Mouse (Mus musculus) CH12.LX (cell line): ENCODE measurements at regions not wholly inside any gene's neighbourhood (a gene's known extent, or its start where the extent isn't known, plus 50 kb on each side); places are given as distances from the start of the nearest gene placed in this dataset.

Source experiments
- DNase-seq: peaks from one replicate; pipeline ENCODE4 v3.0.0-alpha.2; 2013; ENCODE audit errors: extremely low read depth
- H3K27ac ChIP-seq: 2 replicates; pipeline ENCODE4 v1.5.1; 2012; ENCODE audit warnings: low read depth, mild to moderate bottlenecking, control low read depth, moderate library complexity; ENCODE audit not compliant: insufficient read depth
- H3K27me3 ChIP-seq: replicated peaks from 2 replicates; pipeline ENCODE3; 2012; ENCODE audit warnings: inconsistent platforms
- H3K36me3 ChIP-seq, 2 experiments: replicated peaks in 1 of 2; 2 replicates each; pipeline versions ENCODE3 to v1.6.1; 2012; ENCODE audit warnings: inconsistent platforms in 1 of 2, low read length in 1 of 2, mild to moderate bottlenecking in 1 of 2, mixed read lengths in 1 of 2, moderate library complexity in 1 of 2; ENCODE audit not compliant: control insufficient read depth in 1 of 2, insufficient read depth in 1 of 2
- H3K4me1 ChIP-seq, 2 experiments: 2 replicates each; pipeline ENCODE4 v1.6.1; 2012; ENCODE audit warnings: inconsistent platforms in 1 of 2, moderate library complexity in 1 of 2; ENCODE audit not compliant: insufficient read depth in 2 of 2, control insufficient read depth in 1 of 2
- H3K4me2 ChIP-seq: 2 replicates; pipeline ENCODE4 v1.6.1; 2012; ENCODE audit warnings: low read depth, mild to moderate bottlenecking, control low read depth; ENCODE audit not compliant: poor library complexity, insufficient read depth, severe bottlenecking
- H3K4me3 ChIP-seq, 3 experiments: fragments of 150-350 bp in 1 of 3; sonication (generic) in 1 of 3; replicated peaks in 1 of 3; 2 replicates each; pipeline versions ENCODE3 to v1.5.1; 2011 to 2012; ENCODE audit warnings: low read depth in 2 of 3, low read length in 2 of 3, mild to moderate bottlenecking in 2 of 3, moderate library complexity in 2 of 3, control low read depth in 1 of 3, improper control_type of control experiment in 1 of 3, inconsistent platforms in 1 of 3, mixed read lengths in 1 of 3; ENCODE audit not compliant: poor library complexity in 1 of 3
- H3K79me2 ChIP-seq: replicated peaks from 2 replicates; pipeline ENCODE4 v1.6.1; 2012; ENCODE audit warnings: mild to moderate bottlenecking, moderate library complexity; ENCODE audit not compliant: control insufficient read depth, poor library complexity, insufficient read depth, severe bottlenecking; ENCODE audit errors: extremely low read depth
- H3K9ac ChIP-seq: 2 replicates; pipeline ENCODE4 v1.6.1; 2012; ENCODE audit warnings: low read depth, mild to moderate bottlenecking, control low read depth, moderate library complexity; ENCODE audit not compliant: insufficient read depth
- H3K9me3 ChIP-seq: replicated peaks from 2 replicates; pipeline ENCODE3; 2012; ENCODE audit warnings: low read length, inconsistent platforms, mixed read lengths
- BHLHE40 ChIP-seq: IDR thresholded peaks from 2 replicates; pipeline ENCODE4 v1.6.1; 2011; ENCODE audit warnings: mild to moderate bottlenecking, low read depth, low read length, improper control_type of control experiment
- CHD1 ChIP-seq: IDR thresholded peaks from 2 replicates; pipeline ENCODE4 v1.6.1; 2012; ENCODE audit warnings: low read depth, low read length, improper control_type of control experiment, inconsistent platforms
- CHD2 ChIP-seq: IDR thresholded peaks from 2 replicates; pipeline ENCODE4 v1.6.1; 2011; ENCODE audit warnings: low read length, improper control_type of control experiment
- CTCF ChIP-seq, 2 experiments: IDR thresholded peaks in 1 of 2; conservative IDR thresholded peaks in 1 of 2; 2 replicates each; pipeline ENCODE4 v1.5.1; 2011 to 2012; ENCODE audit warnings: low read depth in 2 of 2, low read length in 2 of 2, improper control_type of control experiment in 1 of 2, inconsistent platforms in 1 of 2, mild to moderate bottlenecking in 1 of 2, moderate library complexity in 1 of 2
- E2F4 ChIP-seq: IDR thresholded peaks from 2 replicates; pipeline ENCODE4 v1.6.1; 2011; ENCODE audit warnings: low read depth, low read length, improper control_type of control experiment; ENCODE audit not compliant: insufficient replicate concordance
- ELF1 ChIP-seq: IDR thresholded peaks from 2 replicates; pipeline ENCODE4 v1.6.1; 2014; ENCODE audit warnings: low read depth, mild to moderate bottlenecking, inconsistent platforms, low read length, improper control_type of control experiment
- EP300 ChIP-seq: IDR thresholded peaks from 2 replicates; pipeline ENCODE4 v1.6.1; 2011; ENCODE audit warnings: low read length, improper control_type of control experiment
- ETS1 ChIP-seq: conservative IDR thresholded peaks from 2 replicates; pipeline ENCODE4 v1.6.1; 2012; ENCODE audit warnings: low read depth, mild to moderate bottlenecking, inconsistent platforms, low read length, improper control_type of control experiment, moderate library complexity
- GABPA ChIP-seq: IDR thresholded peaks from 2 replicates; pipeline ENCODE4 v1.6.1; 2012; ENCODE audit warnings: low read depth, low read length, improper control_type of control experiment, inconsistent platforms; ENCODE audit not compliant: insufficient replicate concordance
- HCFC1 ChIP-seq: IDR thresholded peaks from 2 replicates; pipeline ENCODE4 v1.6.1; 2012; ENCODE audit warnings: low read depth, mild to moderate bottlenecking, inconsistent platforms, low read length, improper control_type of control experiment
- IRF4 ChIP-seq: IDR thresholded peaks from 2 replicates; pipeline ENCODE4 v1.6.1; 2014; ENCODE audit warnings: low read depth, mild to moderate bottlenecking, inconsistent platforms, low read length, improper control_type of control experiment
- KAT2A ChIP-seq: IDR thresholded peaks from 2 replicates; pipeline ENCODE4 v1.6.1; 2012; ENCODE audit warnings: low read length, improper control_type of control experiment, inconsistent platforms; ENCODE audit not compliant: insufficient replicate concordance
- MAX ChIP-seq: IDR thresholded peaks from 2 replicates; pipeline ENCODE4 v1.6.1; 2011; ENCODE audit warnings: low read length, improper control_type of control experiment
- MAZ ChIP-seq: IDR thresholded peaks from 2 replicates; pipeline ENCODE4 v1.6.1; 2012; ENCODE audit warnings: low read depth, mild to moderate bottlenecking, inconsistent platforms, low read length, improper control_type of control experiment, moderate library complexity
- MEF2A ChIP-seq: IDR thresholded peaks from 2 replicates; pipeline ENCODE4 v1.6.1; 2014; ENCODE audit warnings: low read depth, mild to moderate bottlenecking, inconsistent platforms, low read length, improper control_type of control experiment, borderline replicate concordance
- MXI1 ChIP-seq: IDR thresholded peaks from 2 replicates; pipeline ENCODE4 v1.6.1; 2011; ENCODE audit warnings: mild to moderate bottlenecking, low read depth, low read length, improper control_type of control experiment
- NRF1 ChIP-seq: IDR thresholded peaks from 2 replicates; pipeline ENCODE4 v1.6.1; 2014; ENCODE audit warnings: low read depth, mild to moderate bottlenecking, inconsistent platforms, low read length, improper control_type of control experiment, moderate library complexity
- PAX5 ChIP-seq: IDR thresholded peaks from 2 replicates; pipeline ENCODE4 v1.6.1; 2012; ENCODE audit warnings: low read length, inconsistent platforms, mixed read lengths
- POLR2AphosphoS2 ChIP-seq: IDR thresholded peaks from 2 replicates; pipeline ENCODE4 v1.6.1; 2011; ENCODE audit warnings: low read depth, low read length, improper control_type of control experiment
- RAD21 ChIP-seq: IDR thresholded peaks from 2 replicates; pipeline ENCODE4 v1.6.1; 2011; ENCODE audit warnings: low read depth, mild to moderate bottlenecking, low read length, improper control_type of control experiment, moderate library complexity
- RCOR1 ChIP-seq: conservative IDR thresholded peaks from 2 replicates; pipeline ENCODE4 v1.6.1; 2012; ENCODE audit warnings: low read depth, mild to moderate bottlenecking, inconsistent platforms, low read length, improper control_type of control experiment
- UBTF ChIP-seq: IDR thresholded peaks from 2 replicates; pipeline ENCODE4 v1.6.1; 2012; ENCODE audit warnings: low read depth, mild to moderate bottlenecking, inconsistent platforms, low read length, improper control_type of control experiment, moderate library complexity
- USF1 ChIP-seq: IDR thresholded peaks from 2 replicates; pipeline ENCODE4 v1.6.1; 2014; ENCODE audit warnings: low read depth, mild to moderate bottlenecking, inconsistent platforms, low read length, improper control_type of control experiment
- USF2 ChIP-seq: conservative IDR thresholded peaks from 2 replicates; pipeline ENCODE4 v1.6.1; 2011; ENCODE audit warnings: low read depth, low read length, improper control_type of control experiment
- ZC3H11A ChIP-seq: IDR thresholded peaks from 2 replicates; pipeline ENCODE4 v1.6.1; 2012; ENCODE audit warnings: low read depth, mild to moderate bottlenecking, inconsistent platforms, low read length, improper control_type of control experiment
- ZMIZ1 ChIP-seq: IDR thresholded peaks from 2 replicates; pipeline ENCODE4 v1.6.1; 2012; ENCODE audit warnings: low read depth, mild to moderate bottlenecking, inconsistent platforms, low read length, improper control_type of control experiment
- dilution Hi-C: fragments of 300-500 bp; cut with MboI; formaldehyde crosslinking; loops from 2 replicates; pipeline ENCODE4 v1.14.3; 2020; ENCODE audit warnings: low sequenced_read_pairs; ENCODE audit not compliant: extremely low pct_unique_long_range_greater_than_20kb, extremely low pct_ligation_motif_present
- in situ Hi-C: fragments of 300-500 bp; cut with MboI; formaldehyde crosslinking; loops from 3 replicates; pipeline ENCODE4 v1.14.3; 2019; ENCODE audit warnings: low sequenced_read_pairs, low pct_ligation_motif_present, low pct_unique_long_range_greater_than_20kb, mixed read lengths

GRCm38 (mm10) chr12:95959786-95960504, 267.9 kb downstream of the Flrt2 start:
- no peaks in the 10 kb centered on the region for H3K4me1 ChIP-seq
- H3K27ac ChIP-seq, result no peak overlapping the region
- dilution Hi-C loops, result no loop called here

GRCm38 (mm10) chr12:95960505-95960871, 268.5 kb downstream of the Flrt2 start:
- H3K79me2 ChIP-seq, result no peaks in the 10 kb centered on the region
- TF ChIP-seq E2F4, result no peak
- no peak for TF ChIP-seq MAZ
- no peak for TF ChIP-seq GABPA
- no peak for TF ChIP-seq POLR2AphosphoS2
- no peak for TF ChIP-seq CTCF (conservative IDR thresholded peaks at IDR 0.05 in 1 of 2, IDR thresholded peaks at IDR 0.05 in 1 of 2; ENCODE audit: low read depth in 2 of 2, low read length in 2 of 2)
- TF ChIP-seq KAT2A, result no peak
- no peak for TF ChIP-seq IRF4
- TF ChIP-seq ETS1, result no peak
- TF ChIP-seq CHD2, result no peak
- no peak for TF ChIP-seq HCFC1
- no peak for TF ChIP-seq ELF1
- TF ChIP-seq UBTF, result no peak
- no peak for TF ChIP-seq NRF1
- TF ChIP-seq ZMIZ1, result no peak
- TF ChIP-seq MAX, result no peak
- no peak for TF ChIP-seq MXI1
- no peak for TF ChIP-seq CHD1
- no peak for TF ChIP-seq RAD21
- TF ChIP-seq USF1, result no peak
- no peak for TF ChIP-seq USF2
- H3K4me1 ChIP-seq, result no peaks in the 10 kb centered on the region
- no peak overlapping the region for H3K27ac ChIP-seq
- H3K9me3 ChIP-seq, result peaks cover 39% of the 10 kb centered on the region
- in situ Hi-C loops (no loop called here), dilution Hi-C loops (no loop called here)
- H3K36me3 ChIP-seq, result no peaks in the 10 kb centered on the region
- DNase-seq, result no peak
- H3K4me2 ChIP-seq, result no peak overlapping the region
- no peak overlapping the region for H3K9ac ChIP-seq
- H3K4me3 ChIP-seq, result no peak overlapping the region
- no peaks in the 10 kb centered on the region for H3K27me3 ChIP-seq

More at GRCm38 (mm10) chr12:95959786-95960504, 267.9 kb downstream of the Flrt2 start:
- Histone ChIP-seq H3K79me2 (no peaks in the 10 kb centered on the region), H3K36me3 (no peaks in the 10 kb centered on the region), H3K9me3 (peaks cover 39% of the 10 kb centered on the region), H3K4me3 (no peak overlapping the region), H3K4me2 (no peak overlapping the region), H3K27me3 (no peaks in the 10 kb centered on the region), H3K9ac (no peak overlapping the region)
- in situ Hi-C loops, result no loop called here
- TF ChIP-seq ZC3H11A (no peak), EP300 (no peak), UBTF (no peak), RAD21 (no peak), MEF2A (no peak), USF1 (no peak), CTCF (conservative IDR thresholded peaks at IDR 0.05 in 1 of 2, IDR thresholded peaks at IDR 0.05 in 1 of 2; ENCODE audit: low read depth in 2 of 2, low read length in 2 of 2) (no peak), BHLHE40 (no peak), ELF1 (no peak), RCOR1 (no peak), USF2 (no peak), PAX5 (no peak), MAX (no peak)
- DNase-seq, result no peak
